Mouse (Mus musculus): Measurements from ENCODE around the gene Zfp710.
"Not testable (repeated sequence)": the region's sequence is repeated elsewhere in the genome, so short reads cannot be mapped to it uniquely, and the experiment has no call there.

The Zfp710 gene

DNA sequence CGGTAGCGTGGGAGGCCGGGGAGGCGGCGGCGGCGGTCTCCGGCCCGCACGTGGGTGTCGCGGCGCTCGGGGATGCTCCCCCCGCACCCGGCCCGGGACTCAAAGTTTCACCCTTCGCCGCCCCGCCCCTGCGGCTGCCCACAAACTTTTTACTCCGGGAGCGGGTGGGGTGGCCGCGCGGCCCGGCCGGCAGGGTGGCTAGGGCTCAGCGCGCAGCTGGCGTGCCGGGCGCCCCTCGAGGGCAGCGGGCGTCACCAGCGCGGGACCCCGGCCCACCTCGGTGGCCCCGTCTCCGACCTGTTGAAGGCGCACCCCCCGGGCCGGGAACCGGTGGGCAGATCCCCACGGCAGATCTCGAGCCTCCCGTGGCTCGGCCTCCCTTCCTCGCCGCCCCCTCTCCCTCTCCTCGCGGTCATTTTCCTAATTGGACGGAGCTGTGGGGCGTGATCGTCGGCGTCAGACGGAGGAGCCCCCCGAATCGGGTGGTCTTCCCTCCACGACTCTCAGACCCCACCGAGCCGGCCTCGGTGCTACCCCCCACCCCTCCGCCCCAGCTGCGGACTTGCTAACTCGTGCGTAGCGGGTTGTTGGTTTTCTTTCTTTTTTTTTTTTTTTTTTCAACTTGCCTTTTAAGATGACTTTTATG lies 2.5 kb downstream of the Zfp710 start:
- DNase-seq (ENCODE audit: low spot score) = peak; percentile 58

- DNase-seq (ENCODE audit: low spot score) = no peak
These were observed 3.2 kb downstream of the Zfp710 start for GRCm38 (mm10) chr7:80027636-80028417.

- DNase-seq (ENCODE audit: low spot score) = no peak
These were observed 3.8 kb downstream of the Zfp710 start for GRCm38 (mm10) chr7:80028418-80028720.

- DNase-seq (ENCODE audit: low spot score) = no peak
These were observed 5.4 kb downstream of the Zfp710 start for GRCm38 (mm10) chr7:80030009-80030408.

DNA sequence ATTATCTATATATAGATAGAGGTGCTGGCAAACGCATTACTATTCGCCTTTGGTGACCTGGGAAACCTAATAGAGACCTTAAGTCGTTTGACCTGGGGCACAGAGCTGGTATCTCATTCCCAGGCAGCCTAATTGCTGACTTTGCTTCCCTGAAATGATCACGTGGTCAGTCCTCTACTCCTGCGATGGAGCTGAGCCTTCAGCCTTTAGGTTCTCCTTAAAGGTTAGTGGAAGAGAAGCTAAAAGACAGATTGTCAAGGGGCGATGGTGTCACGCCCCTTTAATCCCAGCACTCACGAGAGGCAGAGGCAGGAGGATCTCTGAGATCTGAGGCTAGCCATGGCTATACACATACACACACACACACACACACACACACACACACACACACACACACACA lies 5.9 kb downstream of the Zfp710 start:
- no peak for DNase-seq (ENCODE audit: low spot score)

DNA sequence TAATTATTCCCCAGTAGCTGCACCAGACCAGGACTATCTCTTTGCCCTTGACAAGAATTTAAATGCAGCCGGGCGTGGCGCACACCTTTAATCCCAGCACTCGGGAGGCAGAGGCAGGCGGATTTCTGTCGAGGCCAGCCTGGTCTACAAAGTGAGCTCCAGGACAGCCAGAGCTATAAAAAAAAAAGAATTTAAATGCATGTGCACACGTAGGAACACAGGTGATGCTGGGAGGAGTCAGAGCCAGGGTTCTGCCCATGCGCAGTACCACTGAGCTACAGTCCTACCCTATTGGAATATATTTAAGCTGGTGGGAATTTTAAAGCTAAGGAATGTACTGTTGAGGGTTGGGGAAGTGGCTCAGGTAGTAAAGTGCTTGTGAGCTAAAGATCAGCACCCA lies 6.4 kb downstream of the Zfp710 start:
- no peak for DNase-seq (ENCODE audit: low spot score)

DNA sequence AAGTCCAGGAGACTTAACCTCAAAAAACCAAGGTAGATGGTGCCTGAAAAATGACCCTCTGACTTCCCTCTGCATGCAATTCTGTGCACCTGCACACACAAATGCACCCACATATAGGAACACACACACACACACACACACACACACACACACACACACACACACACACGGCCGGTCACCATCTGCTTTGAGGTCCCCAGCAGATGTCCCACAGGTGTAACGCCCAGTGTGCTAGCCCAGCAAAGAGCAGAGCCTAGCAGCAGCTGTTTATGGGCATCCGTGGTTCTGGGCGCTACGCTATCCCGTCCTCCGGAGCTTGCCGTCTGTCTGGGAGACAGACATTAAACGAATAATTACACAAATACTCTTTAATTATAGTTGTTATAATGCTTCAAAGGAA lies 6.9 kb downstream of the Zfp710 start:
- no peak for DNase-seq (ENCODE audit: low spot score)

GRCm38 (mm10) chr7:80032216-80033052 lies 7.8 kb downstream of the Zfp710 start:
- DNase-seq (ENCODE audit: low spot score) = no peak

DNA sequence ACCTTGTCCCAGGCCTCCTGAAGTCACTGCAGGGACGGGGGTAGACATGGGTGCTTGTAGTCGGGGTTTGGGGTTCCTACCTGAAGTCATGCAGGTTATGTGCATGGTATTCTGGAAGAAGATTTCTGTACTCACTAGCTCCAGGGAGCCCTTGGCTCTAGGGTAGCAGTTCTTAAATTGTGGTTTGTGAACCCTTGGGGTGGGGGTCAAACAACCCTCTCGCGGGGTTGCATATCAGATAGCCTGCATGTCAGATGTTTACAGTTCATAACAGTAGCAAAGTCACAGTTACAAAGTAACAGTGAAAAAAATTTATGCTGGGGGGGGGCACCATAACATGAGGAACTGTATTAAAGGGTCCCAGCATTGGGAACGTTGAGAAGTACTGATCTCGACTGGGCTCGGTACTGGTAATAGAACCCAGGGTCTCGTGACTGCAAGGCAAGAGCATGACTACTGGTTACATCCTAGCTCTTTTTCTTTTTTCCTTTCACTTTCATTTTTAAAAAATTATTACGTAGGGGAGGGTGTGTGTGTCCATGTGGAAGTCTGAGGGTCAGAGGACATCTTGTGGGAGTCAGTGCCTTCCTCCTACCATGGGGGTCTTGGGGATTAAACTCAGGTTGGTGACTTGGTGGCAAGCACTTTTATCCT lies 8.6 kb downstream of the Zfp710 start:
- DNase-seq (ENCODE audit: low spot score) = no peak

- DNase-seq (ENCODE audit: low spot score) = no peak
These were observed 9.2 kb downstream of the Zfp710 start for GRCm38 (mm10) chr7:80033771-80034170.

GRCm38 (mm10) chr7:80035086-80035485 lies 10.5 kb downstream of the Zfp710 start:
- DNase-seq (ENCODE audit: low spot score) = no peak

GRCm38 (mm10) chr7:80035748-80036147 lies 11.1 kb downstream of the Zfp710 start:
- no peak for DNase-seq (ENCODE audit: low spot score)

DNA sequence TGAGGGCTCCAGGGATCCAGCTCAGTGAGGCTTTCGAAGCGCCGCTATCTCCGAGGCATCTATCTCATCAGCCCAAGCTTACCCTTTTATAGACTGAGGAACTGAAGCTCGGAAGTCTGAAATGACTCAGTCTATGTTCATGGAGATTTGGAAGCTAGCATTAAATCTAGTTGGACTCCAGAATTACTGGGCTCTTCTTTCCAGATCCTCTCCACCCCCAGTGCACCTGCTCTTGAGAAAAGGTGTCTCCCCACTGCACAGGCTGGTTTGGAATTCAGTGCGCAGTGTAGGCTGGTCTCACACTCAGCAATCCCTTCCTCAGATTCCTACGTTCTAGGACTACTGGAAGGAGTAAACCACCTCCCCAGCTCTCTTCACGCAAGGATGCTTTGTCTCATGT lies 15.1 kb downstream of the Zfp710 start:
- DNase-seq (ENCODE audit: low spot score) = no peak

- no peak for DNase-seq (ENCODE audit: low spot score)
These were observed 19.6 kb downstream of the Zfp710 start for GRCm38 (mm10) chr7:80044170-80044569.

- no peak for DNase-seq (ENCODE audit: low spot score)
These were observed 22.4 kb downstream of the Zfp710 start for GRCm38 (mm10) chr7:80047041-80047440.

GRCm38 (mm10) chr7:80049746-80050145 lies 25.1 kb downstream of the Zfp710 start:
- no peak for DNase-seq (ENCODE audit: low spot score)

GRCm38 (mm10) chr7:80050382-80050781 lies 25.8 kb downstream of the Zfp710 start:
- DNase-seq (ENCODE audit: low spot score) = not testable (repeated sequence)

GRCm38 (mm10) chr7:80051835-80052234 lies 27.2 kb downstream of the Zfp710 start:
- DNase-seq (ENCODE audit: low spot score) = no peak

- DNase-seq (ENCODE audit: low spot score) = no peak
These were observed 27.6 kb downstream of the Zfp710 start for GRCm38 (mm10) chr7:80052261-80052660.

DNA sequence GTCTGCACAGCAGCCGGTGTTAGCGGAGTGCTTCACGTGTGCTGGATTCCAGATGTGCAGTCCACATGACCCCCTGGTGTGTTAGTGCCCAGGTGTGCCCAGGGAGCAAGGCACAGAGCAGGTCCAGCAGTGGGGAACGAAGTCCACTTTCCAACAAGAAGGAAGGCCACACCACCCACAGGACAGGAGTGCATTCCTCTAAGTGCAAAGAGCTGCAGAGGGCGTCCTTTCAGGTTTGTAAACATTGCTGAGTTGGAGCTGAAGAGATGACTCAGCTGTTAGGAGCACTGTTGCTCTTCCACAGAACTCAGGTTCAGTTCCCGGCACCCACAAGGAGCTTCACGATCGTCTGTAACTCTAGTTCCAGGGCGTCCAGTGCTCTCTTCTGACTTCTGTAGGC lies 28.5 kb downstream of the Zfp710 start:
- no peak for DNase-seq (ENCODE audit: low spot score)

- no peak for DNase-seq (ENCODE audit: low spot score)
These were observed 31.2 kb downstream of the Zfp710 start for GRCm38 (mm10) chr7:80055781-80056180.

- no peak for DNase-seq (ENCODE audit: low spot score)
These were observed 32.5 kb downstream of the Zfp710 start for GRCm38 (mm10) chr7:80057002-80057691.

Measured in ovary, postnatal 10 days (tissue).